Mouse (Mus musculus): ENCODE results near the gene Eras. TPM values are rescaled to one million over a fixed set of nuclear protein-coding genes. Genes with fewer than 3 reads are reported as not detected.
"Not testable (repeated sequence)": the region's sequence is repeated elsewhere in the genome, so short reads cannot be mapped to it uniquely, and the experiment has no call there.

Gene Eras
- polyA plus RNA-seq, 1 experiment from 2014 or later = not detected

GRCm38 (mm10) chrX:7919601-7920383 lies 8.6 kb downstream of the Eras start, which contains the start of gene Pcsk1n:
Gene Pcsk1n, plus strand, starts transcription at chrX:7919822.
- Histone ChIP-seq H3K27ac (ENCODE audit: low read depth) (no peak within 1 kb of the TSS), H3K4me1 (ENCODE audit: insufficient read depth) (no peaks in the 10 kb centered on the region), H3K4me2 (ENCODE audit: low read depth, low read length) (no peak within 1 kb of the TSS), H3K36me3 (replicated peaks; ENCODE audit: insufficient read depth, low read length) (no peaks in the 10 kb centered on the region), H3K9me3 (ENCODE audit: low read length) (no peaks in the 10 kb centered on the region), H3K9ac (replicated peaks) (no peak within 1 kb of the TSS), H3K4me3 (ENCODE audit: low read depth, low read length) (no peak within 1 kb of the TSS), H3K27me3 (ENCODE audit: insufficient read depth, low read length) (peaks cover 50% of the 10 kb centered on the region)
- WGBS (ENCODE audit: insufficient replicate concordance) = 24% methylated on average over 26 of the region's 40 CpGs
- ATAC-seq (no peak), DNase-seq (no peak)
- TF ChIP-seq CTCF (IDR thresholded peaks at IDR 0.05; ENCODE audit: low read depth) (no peak), EP300 (IDR thresholded peaks at IDR 0.05; ENCODE audit: low read depth) (no peak)

DNA sequence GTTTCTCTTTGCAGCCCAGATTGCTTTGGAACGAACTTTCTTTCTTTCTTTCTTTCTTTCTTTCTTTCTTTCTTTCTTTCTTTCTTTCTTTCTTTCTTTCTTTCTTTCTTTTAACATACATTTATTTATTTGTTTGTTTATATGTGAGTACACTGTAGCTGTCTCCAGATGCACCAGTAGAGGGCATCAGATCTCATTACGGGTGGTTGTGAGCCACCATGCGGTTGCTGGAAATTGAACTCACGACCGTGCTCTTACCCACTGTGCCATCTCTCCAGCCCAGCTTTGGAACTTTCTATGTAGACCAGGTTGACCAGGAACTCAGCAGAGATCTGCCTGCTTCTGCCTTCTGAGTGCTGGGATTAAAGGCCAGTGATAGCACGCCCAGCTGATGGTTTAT lies 10.4 kb downstream of the Eras start:
- not testable (repeated sequence) for H3K4me1 ChIP-seq (ENCODE audit: insufficient read depth); H3K9me3 ChIP-seq (ENCODE audit: low read length); H3K4me3 ChIP-seq (ENCODE audit: low read depth, low read length); ATAC-seq; H3K36me3 ChIP-seq (replicated peaks; ENCODE audit: insufficient read depth, low read length); DNase-seq; H3K4me2 ChIP-seq (ENCODE audit: low read depth, low read length); H3K9ac ChIP-seq (replicated peaks); H3K27ac ChIP-seq (ENCODE audit: low read depth)
- TF ChIP-seq CTCF (IDR thresholded peaks at IDR 0.05; ENCODE audit: low read depth) = peak; percentile 33; the same call in 1 of the 2 replicates
- WGBS (ENCODE audit: insufficient replicate concordance) = 55% methylated on average over 6 of the region's 6 CpGs
- peaks cover 34% of the 10 kb centered on the region for H3K27me3 ChIP-seq (ENCODE audit: insufficient read depth, low read length)

GRCm38 (mm10) chrX:7915669-7916068 lies 12.7 kb downstream of the Eras start:
- H3K4me3 ChIP-seq (ENCODE audit: low read depth, low read length); H3K9ac ChIP-seq (replicated peaks); H3K27ac ChIP-seq (ENCODE audit: low read depth); H3K9me3 ChIP-seq (ENCODE audit: low read length); H3K4me1 ChIP-seq (ENCODE audit: insufficient read depth); H3K4me2 ChIP-seq (ENCODE audit: low read depth, low read length); H3K36me3 ChIP-seq (replicated peaks; ENCODE audit: insufficient read depth, low read length); DNase-seq; ATAC-seq: not testable (repeated sequence)
- peaks cover 12% of the 10 kb centered on the region for H3K27me3 ChIP-seq (ENCODE audit: insufficient read depth, low read length)
- TF ChIP-seq CTCF (IDR thresholded peaks at IDR 0.05; ENCODE audit: low read depth) = peak; percentile 48
- WGBS (ENCODE audit: insufficient replicate concordance) = 6% methylated on average over 3 of the region's 3 CpGs

- Histone ChIP-seq H3K4me3 (ENCODE audit: low read depth, low read length) (no peak overlapping the region), H3K27me3 (ENCODE audit: insufficient read depth, low read length) (no peaks in the 10 kb centered on the region), H3K36me3 (replicated peaks; ENCODE audit: insufficient read depth, low read length) (0 out of 2 replicates have a peak, but pooled peaks cover 3% of the 10 kb centered on the region), H3K9me3 (ENCODE audit: low read length) (no peaks in the 10 kb centered on the region), H3K4me1 (ENCODE audit: insufficient read depth) (no peaks in the 10 kb centered on the region), H3K9ac (replicated peaks) (no peak overlapping the region), H3K27ac (ENCODE audit: low read depth) (no peak overlapping the region), H3K4me2 (ENCODE audit: low read depth, low read length) (no peak overlapping the region)
- DNase-seq = no peak
- ATAC-seq = no peak
- TF ChIP-seq EP300 (IDR thresholded peaks at IDR 0.05; ENCODE audit: low read depth) (no peak), CTCF (IDR thresholded peaks at IDR 0.05; ENCODE audit: low read depth) (no peak; the same call in 1 of the 2 replicates)
- WGBS (ENCODE audit: insufficient replicate concordance) = 63% methylated on average over 6 of the region's 6 CpGs
Observed at GRCm38 (mm10) chrX:7910473-7910872, 17.9 kb downstream of the Eras start.

DNA sequence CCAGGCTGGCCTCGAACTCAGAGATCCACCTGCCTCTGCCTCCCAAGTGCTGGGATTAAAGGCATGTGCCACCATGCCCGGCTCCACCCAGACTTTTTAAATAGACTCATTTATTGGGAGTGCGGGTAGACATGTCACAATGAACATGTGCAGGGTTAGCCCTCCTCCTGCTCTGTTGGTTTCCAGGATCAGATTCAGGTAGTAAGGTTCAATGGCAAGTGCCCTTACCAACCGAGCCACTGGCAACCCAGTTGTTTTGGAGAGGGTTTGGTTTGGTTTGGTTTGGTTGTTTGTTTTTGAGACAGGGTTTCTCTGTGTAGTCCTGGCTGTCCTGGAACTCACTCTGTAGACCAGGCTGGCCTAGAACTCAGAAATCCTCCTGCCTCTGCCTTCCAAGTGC lies 19.2 kb downstream of the Eras start, which contains the start of gene Gm10490:
Gene Gm10490 (plus strand): TSS at position 301 of the 400 bp plus-strand sequence.
- ATAC-seq; H3K36me3 ChIP-seq (replicated peaks; ENCODE audit: insufficient read depth, low read length); H3K9me3 ChIP-seq (ENCODE audit: low read length); H3K4me2 ChIP-seq (ENCODE audit: low read depth, low read length); H3K9ac ChIP-seq (replicated peaks); H3K4me3 ChIP-seq (ENCODE audit: low read depth, low read length); H3K4me1 ChIP-seq (ENCODE audit: insufficient read depth); DNase-seq; H3K27me3 ChIP-seq (ENCODE audit: insufficient read depth, low read length); H3K27ac ChIP-seq (ENCODE audit: low read depth): not testable (repeated sequence)
- WGBS (ENCODE audit: insufficient replicate concordance) = 73% methylated on average over 4 of the region's 4 CpGs

- Histone ChIP-seq H3K27ac (ENCODE audit: low read depth) (no peak within 1 kb of the TSS), H3K27me3 (ENCODE audit: insufficient read depth, low read length) (no peaks in the 10 kb centered on the region), H3K36me3 (replicated peaks; ENCODE audit: insufficient read depth, low read length) (0 out of 2 replicates have a peak, but pooled peaks cover 3% of the 10 kb centered on the region), H3K4me1 (ENCODE audit: insufficient read depth) (no peaks in the 10 kb centered on the region), H3K9ac (replicated peaks) (no peak within 1 kb of the TSS), H3K4me2 (ENCODE audit: low read depth, low read length) (no peak within 1 kb of the TSS), H3K9me3 (ENCODE audit: low read length) (no peaks in the 10 kb centered on the region), H3K4me3 (ENCODE audit: low read depth, low read length) (no peak within 1 kb of the TSS)
- ATAC-seq (no peak), DNase-seq (no peak)
- 84% methylated on average over 5 of the region's 5 CpGs for WGBS (ENCODE audit: insufficient replicate concordance)
- TF ChIP-seq CTCF (IDR thresholded peaks at IDR 0.05; ENCODE audit: low read depth) (no peak), EP300 (IDR thresholded peaks at IDR 0.05; ENCODE audit: low read depth) (no peak)
Observed at GRCm38 (mm10) chrX:7907735-7908134, 20.7 kb downstream of the Eras start, which contains the start of gene Gm10491. Gene Gm10491, minus strand, starts transcription at chrX:7907835.

Data from liver, postnatal 0 days (tissue).